Mouse (Mus musculus): ENCODE data around the gene Strn4.

- TF ChIP-seq POLR2A (IDR thresholded peaks at IDR 0.05; ENCODE audit: control insufficient read depth in 1 of 2, insufficient read depth in 1 of 2, low read depth in 1 of 2, low read length in 2 of 2, poor library complexity in 1 of 2) (no peak), E2F4 (IDR thresholded peaks at IDR 0.05; ENCODE audit: borderline replicate concordance, low read depth, low read length) (no peak), GATA1 (IDR thresholded peaks at IDR 0.05; ENCODE audit: low read depth, low read length) (no peak), KAT2A (conservative IDR thresholded peaks at IDR 0.05; ENCODE audit: low read depth, low read length) (no peak), JUND (IDR thresholded peaks at IDR 0.05; ENCODE audit: low read depth, low read length) (no peak), UBTF (IDR thresholded peaks at IDR 0.05; ENCODE audit: borderline replicate concordance, insufficient read depth, low read depth, low read length) (no peak), TAL1 (IDR thresholded peaks at IDR 0.05; ENCODE audit: low read length) (no peak), ZC3H11A (IDR thresholded peaks at IDR 0.05; ENCODE audit: low read depth, low read length) (no peak), CHD1 (IDR thresholded peaks at IDR 0.05; ENCODE audit: low read depth, low read length) (no peak), MXI1 (IDR thresholded peaks at IDR 0.05; ENCODE audit: low read depth, low read length) (no peak), TBP (IDR thresholded peaks at IDR 0.05; ENCODE audit: low read depth, low read length) (no peak)
Measured at GRCm38 (mm10) chr7:16807936-16808335, 7.8 kb upstream of the Strn4 start.
